In genomic region chr1:160330828-160331227, GRCm38 (mm10) we compare ENCODE assay signal across 17 mouse cellular contexts.
DNase-seq lines count a peak whose midpoint lies in the region; ATAC-seq lines count a peak whose summit lies in the region.
"Had no signal": no experiment of that assay in that cellular context is flagged by ENCODE, and none has a peak within 500 bp of the region (broad histone marks: within the 10 kb centered on the region; RNA-seq: fewer than 3 reads in every experiment).

No protein-coding gene starts in this region.

- 25% methylated on average over 1 of the region's 1 CpGs for WGBS in liver, embryonic 12.5 days (ENCODE audit: insufficient replicate concordance)

- no peaks in the 10 kb centered on the region for H3K9me3 ChIP-seq in liver, embryonic 12.5 days (replicated peaks)
- H3K9me3 ChIP-seq: heart, embryonic 15.5 days had no signal

- H3K9ac ChIP-seq in liver, embryonic 12.5 days = no peak overlapping the region
- H3K9ac ChIP-seq: heart, embryonic 15.5 days had no signal

- ATAC-seq in liver, embryonic 12.5 days = peak; percentile 57
- no peak; the same call in 1 of the 2 replicates for ATAC-seq in erythroid progenitor cell, adult 5-6 weeks (replicated peaks; ENCODE audit: low FRiP score, poor library complexity, severe bottlenecking)
- ATAC-seq: inflammation-experienced regulatory T-cells, adult 6 months; midbrain, embryonic 16.5 days; Patski had no signal

- H3K4me3 ChIP-seq in liver, embryonic 12.5 days = 0 out of 2 replicates have a peak overlapping the region, but pooled peaks have one; percentile 5
- H3K4me3 ChIP-seq: heart, embryonic 15.5 days had no signal

- H3K36me3 ChIP-seq in liver, embryonic 12.5 days = no peaks in the 10 kb centered on the region
- H3K36me3 ChIP-seq: heart, embryonic 15.5 days had no signal

- H3K4me2 ChIP-seq in liver, embryonic 12.5 days = peak overlapping the region; percentile 53
- H3K4me2 ChIP-seq: heart, embryonic 15.5 days had no signal

- intact Hi-C loops in heart, postnatal 10 days (cut with DNase I) = no loop called here

- H3K27ac ChIP-seq in liver, embryonic 12.5 days = peak overlapping the region; percentile 80
- H3K27ac ChIP-seq: heart, embryonic 15.5 days had no signal

- peak; percentile 28 for DNase-seq in heart, adult 11 months
- no peak for DNase-seq in heart, postnatal 10 days
- peak; percentile 50 to 54 for DNase-seq in right cerebral cortex, adult 2 months (ENCODE audit: low spot score in 2 of 2)
- no peak for DNase-seq in right cerebral cortex, postnatal 4 days
- DNase-seq in telencephalon, adult 2 months (ENCODE audit: low read depth, low spot score) = peak; percentile 89
- DNase-seq in cerebellum, adult 8-10 months = no peak
- DNase-seq: cerebellum, adult 11-12 months; lung, adult 2 months; lung, postnatal 4 days; spleen, adult 18-20 months; thymus, postnatal 25 days had no signal

- peaks cover 55% of the 10 kb centered on the region for H3K4me1 ChIP-seq in liver, embryonic 12.5 days
- H3K4me1 ChIP-seq: heart, embryonic 15.5 days had no signal

- H3K27me3 ChIP-seq in liver, embryonic 12.5 days (replicated peaks) = no peaks in the 10 kb centered on the region
- H3K27me3 ChIP-seq: heart, embryonic 15.5 days; Patski had no signal

Comparison
In these comparisons a context has a peak if more than half of its experiments do, and no peak if none do; other contexts are left out.
1. DNase-seq: peak in heart, adult 11 months (single experiment), right cerebral cortex, adult 2 months (2 of 2) and telencephalon, adult 2 months (single experiment); none in heart, postnatal 10 days (0 of 2), right cerebral cortex, postnatal 4 days (single experiment) and cerebellum, adult 8-10 months (single experiment).